Mouse (Mus musculus) neural tube, embryonic 11.5 days (tissue): ENCODE data around the gene Msi2. TPM values are rescaled to one million over a fixed set of nuclear protein-coding genes. Genes with fewer than 3 reads are reported as not detected.

Experiments used
- ATAC-seq: fragments of 200-750 bp; cut with Nextera tagmentation; 2 replicates; pipeline ENCODE4 v1.8.0; 2017; ENCODE audit warnings: moderate number of reproducible peaks, mild to moderate bottlenecking, moderate TSS enrichment, moderate library complexity; ENCODE audit not compliant: insufficient read depth, low FRiP score, low TSS enrichment
- DNase-seq: peaks from one replicate; pipeline ENCODE4 v3.0.0-alpha.2; 2015; ENCODE audit warnings: low spot score
- H3K27ac ChIP-seq: fragments of 300-500 bp; sonication (generic); 2 replicates; pipeline ENCODE4 v1.5.1; 2014; ENCODE audit warnings: low read depth, mild to moderate bottlenecking, low read length
- H3K27me3 ChIP-seq: fragments of 300-500 bp; sonication (generic); 2 replicates; pipeline ENCODE4 v1.6.1; 2014; ENCODE audit warnings: mild to moderate bottlenecking, low read length, mixed read lengths; ENCODE audit not compliant: control insufficient read depth, insufficient read depth
- H3K36me3 ChIP-seq: fragments of 300-500 bp; sonication (generic); 2 replicates; pipeline ENCODE4 v1.6.1; 2014; ENCODE audit warnings: mild to moderate bottlenecking, low read length, moderate library complexity, mixed read lengths; ENCODE audit not compliant: control insufficient read depth, insufficient read depth
- H3K4me1 ChIP-seq: fragments of 300-500 bp; sonication (generic); 2 replicates; pipeline ENCODE4 v1.6.1; 2014; ENCODE audit warnings: low read length, mixed read lengths; ENCODE audit not compliant: control insufficient read depth, insufficient read depth
- H3K4me2 ChIP-seq: fragments of 300-500 bp; sonication (generic); 2 replicates; pipeline ENCODE4 v1.6.1; 2014; ENCODE audit warnings: low read depth, mild to moderate bottlenecking, moderate library complexity
- H3K4me3 ChIP-seq: fragments of 300-500 bp; sonication (generic); 2 replicates; pipeline ENCODE4 v1.5.1; 2014; ENCODE audit warnings: low read depth, low read length
- H3K9ac ChIP-seq: fragments of 300-500 bp; sonication (generic); 2 replicates; pipeline ENCODE4 v1.6.1; 2014; ENCODE audit warnings: mild to moderate bottlenecking, low read length
- H3K9me3 ChIP-seq: fragments of 300-500 bp; sonication (generic); 2 replicates; pipeline ENCODE4 v1.6.1; 2016; ENCODE audit warnings: low read length; ENCODE audit not compliant: control insufficient read depth
- WGBS: fragments of 180-500 bp; shearing (Covaris S2); extraction: QIAGEN DNeasy Blood & Tissue Kit; methylation state at CpG from one replicate; pipeline ENCODE4 v1.1.7; 2014; 5-methylcytosine and 5-hydroxymethylcytosine counted together
- polyA plus RNA-seq: library from polyadenylated mRNA; unstranded; fragments of >200 nt; fragmentation: Nextera tagmentation; extraction: Ambion mirVana; gene quantifications from 2 replicates; pipeline ENCODE4 v1.2.1, GENCODE M21; 2014

Msi2 gene
- polyA plus RNA-seq, 1 experiment from 2014 or later, result 20.6 TPM

GRCm38 (mm10) chr11:88631084-88631931 lies 87.0 kb downstream of the Msi2 start:
- H3K4me2 ChIP-seq, result no peak overlapping the region
- no peak overlapping the region for H3K27ac ChIP-seq
- WGBS, result 87% methylated on average over 8 of the region's 8 CpGs
- H3K36me3 ChIP-seq, result no peaks in the 10 kb centered on the region
- no peaks in the 10 kb centered on the region for H3K9me3 ChIP-seq
- peaks cover 36% of the 10 kb centered on the region for H3K4me1 ChIP-seq
- no peak for ATAC-seq
- no peak overlapping the region for H3K9ac ChIP-seq
- H3K4me3 ChIP-seq, result no peak overlapping the region
- DNase-seq, result no peak
- H3K27me3 ChIP-seq, result no peaks in the 10 kb centered on the region

GRCm38 (mm10) chr11:88629619-88630018 lies 88.7 kb downstream of the Msi2 start:
- Histone ChIP-seq H3K27me3 (no peaks in the 10 kb centered on the region), H3K36me3 (no peaks in the 10 kb centered on the region), H3K9me3 (no peaks in the 10 kb centered on the region), H3K27ac (peak overlapping the region; percentile 79), H3K4me1 (peaks cover 44% of the 10 kb centered on the region), H3K4me3 (no peak overlapping the region), H3K9ac (0 out of 2 replicates have a peak overlapping the region, but pooled peaks have one; percentile 2), H3K4me2 (no peak overlapping the region)
- peak; percentile 51 for DNase-seq
- ATAC-seq, result peak; percentile 77; the same call in 1 of the 2 replicates
- WGBS, result 19% methylated on average over 4 of the region's 4 CpGs

GRCm38 (mm10) chr11:88629165-88629564 lies 89.1 kb downstream of the Msi2 start:
- Histone ChIP-seq H3K4me3 (no peak overlapping the region), H3K9me3 (no peaks in the 10 kb centered on the region), H3K27ac (peak overlapping the region; percentile 79), H3K27me3 (no peaks in the 10 kb centered on the region), H3K4me1 (peaks cover 46% of the 10 kb centered on the region), H3K4me2 (no peak overlapping the region), H3K9ac (0 out of 2 replicates have a peak overlapping the region, but pooled peaks have one; percentile 22), H3K36me3 (no peaks in the 10 kb centered on the region)
- ATAC-seq (no peak), DNase-seq (no peak)
- 56% methylated on average over 4 of the region's 4 CpGs for WGBS

GRCm38 (mm10) chr11:88628676-88629075 lies 89.6 kb downstream of the Msi2 start:
- Histone ChIP-seq H3K27me3 (no peaks in the 10 kb centered on the region), H3K4me2 (no peak overlapping the region), H3K4me1 (peaks cover 46% of the 10 kb centered on the region), H3K36me3 (no peaks in the 10 kb centered on the region), H3K9me3 (no peaks in the 10 kb centered on the region), H3K9ac (0 out of 2 replicates have a peak overlapping the region, but pooled peaks have one; percentile 22), H3K27ac (peak overlapping the region; percentile 79; the same call in 1 of the 2 replicates), H3K4me3 (no peak overlapping the region)
- DNase-seq (no peak), ATAC-seq (no peak)
- WGBS, result 77% methylated on average over 3 of the region's 3 CpGs

DNA sequence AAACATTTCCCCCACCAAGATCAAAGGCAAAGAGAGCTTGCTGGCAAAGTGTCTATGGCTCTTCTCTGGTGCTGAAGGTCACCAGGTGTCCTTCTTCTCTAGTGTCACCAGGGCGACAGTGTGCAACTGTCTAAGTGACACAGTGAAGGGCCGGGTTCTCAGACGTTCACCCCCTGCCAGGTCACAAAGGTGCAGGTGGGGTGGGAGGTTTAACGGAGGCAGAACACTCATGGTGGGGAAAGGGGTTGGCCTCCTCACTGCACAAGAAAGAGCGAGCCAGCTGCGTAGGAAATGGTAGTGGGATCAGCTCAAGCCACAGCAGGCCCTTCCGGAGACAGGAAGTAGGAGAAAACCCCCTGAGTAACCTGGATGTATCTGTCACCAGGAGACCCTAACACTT lies 91.0 kb downstream of the Msi2 start:
- Histone ChIP-seq H3K36me3 (no peaks in the 10 kb centered on the region), H3K4me1 (peaks cover 55% of the 10 kb centered on the region), H3K27me3 (no peaks in the 10 kb centered on the region), H3K9me3 (no peaks in the 10 kb centered on the region), H3K9ac (no peak overlapping the region), H3K27ac (0 out of 2 replicates have a peak overlapping the region, but pooled peaks have one; percentile 14), H3K4me2 (no peak overlapping the region), H3K4me3 (no peak overlapping the region)
- no peak for DNase-seq
- no peak for ATAC-seq
- WGBS, result 61% methylated on average over 7 of the region's 7 CpGs

DNA sequence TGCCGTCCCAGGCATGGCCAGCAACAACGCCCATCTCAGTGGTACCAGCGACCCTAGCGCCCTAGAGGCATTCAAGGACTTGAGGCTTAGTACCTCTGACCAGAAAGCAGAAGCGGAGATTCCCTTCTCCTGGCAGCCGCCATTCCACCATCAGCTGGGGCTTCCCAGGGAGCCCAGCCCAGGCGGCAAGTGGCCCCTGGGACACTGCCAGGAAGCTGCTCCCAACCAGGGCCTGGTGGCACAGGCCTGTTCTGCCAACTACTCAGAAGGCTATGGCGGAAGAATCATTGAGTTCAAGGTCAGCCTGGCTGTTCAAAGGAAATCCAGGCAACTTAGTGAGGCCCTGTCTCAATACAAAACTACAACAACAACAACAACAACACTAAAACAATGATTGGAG lies 91.7 kb downstream of the Msi2 start:
- ATAC-seq (no peak), DNase-seq (no peak)
- Histone ChIP-seq H3K9me3 (no peaks in the 10 kb centered on the region), H3K4me2 (no peak overlapping the region), H3K4me1 (peaks cover 57% of the 10 kb centered on the region), H3K36me3 (no peaks in the 10 kb centered on the region), H3K4me3 (no peak overlapping the region), H3K9ac (no peak overlapping the region), H3K27me3 (no peaks in the 10 kb centered on the region), H3K27ac (no peak overlapping the region)
- 71% methylated on average over 8 of the region's 8 CpGs for WGBS

GRCm38 (mm10) chr11:88626061-88626460 lies 92.3 kb downstream of the Msi2 start:
- H3K4me1 ChIP-seq, result peaks cover 59% of the 10 kb centered on the region
- no peaks in the 10 kb centered on the region for H3K9me3 ChIP-seq
- no peak overlapping the region for H3K27ac ChIP-seq
- DNase-seq (no peak), ATAC-seq (no peak)
- H3K27me3 ChIP-seq, result no peaks in the 10 kb centered on the region
- no peak overlapping the region for H3K4me2 ChIP-seq
- no peaks in the 10 kb centered on the region for H3K36me3 ChIP-seq
- no peak overlapping the region for H3K9ac ChIP-seq
- 82% methylated on average over 9 of the region's 9 CpGs for WGBS
- H3K4me3 ChIP-seq, result no peak overlapping the region

DNA sequence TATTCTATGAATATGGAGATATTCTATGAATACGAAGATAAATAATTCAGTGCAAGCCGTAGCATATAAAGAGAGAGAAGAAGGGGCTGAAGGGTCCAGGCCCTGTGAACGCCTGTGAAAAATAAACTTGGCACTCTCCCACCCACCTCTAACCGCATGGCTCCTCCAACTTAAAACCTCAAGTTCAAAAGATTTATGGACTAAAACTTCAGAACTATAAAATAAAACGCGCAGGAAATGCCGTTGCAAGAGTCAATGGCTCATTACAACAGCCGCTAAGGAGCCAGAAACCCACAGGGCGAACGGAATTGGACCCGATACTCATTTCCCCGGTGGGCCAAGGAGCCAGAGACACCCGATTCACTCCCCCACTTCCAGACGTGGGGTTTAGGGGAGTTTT lies 93.2 kb downstream of the Msi2 start:
- no peaks in the 10 kb centered on the region for H3K36me3 ChIP-seq
- no peaks in the 10 kb centered on the region for H3K9me3 ChIP-seq
- DNase-seq (no peak), ATAC-seq (no peak)
- H3K27ac ChIP-seq, result no peak overlapping the region
- no peaks in the 10 kb centered on the region for H3K27me3 ChIP-seq
- no peak overlapping the region for H3K4me3 ChIP-seq
- WGBS, result 75% methylated on average over 14 of the region's 14 CpGs
- no peak overlapping the region for H3K9ac ChIP-seq
- no peak overlapping the region for H3K4me2 ChIP-seq
- H3K4me1 ChIP-seq, result peaks cover 63% of the 10 kb centered on the region

DNA sequence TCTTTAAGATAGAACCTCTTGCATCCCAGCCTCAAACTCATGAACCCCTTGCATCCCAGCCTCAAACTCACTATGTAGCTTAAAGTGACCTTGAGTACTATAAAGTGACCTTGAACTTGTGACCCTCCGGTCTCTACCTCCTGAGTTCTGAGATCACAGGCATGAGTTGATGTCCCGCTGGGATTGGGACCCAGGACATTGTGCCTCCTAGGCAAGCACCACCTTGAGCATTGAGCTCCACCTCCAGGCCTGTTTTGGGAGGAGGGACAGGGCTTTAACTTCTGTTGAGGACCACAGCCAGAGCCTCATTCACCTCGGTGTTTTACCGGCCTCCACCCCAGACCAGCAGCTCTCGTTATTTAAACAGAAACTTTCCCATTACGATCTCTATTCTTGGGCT lies 93.7 kb downstream of the Msi2 start:
- no peak for DNase-seq
- peaks cover 61% of the 10 kb centered on the region for H3K4me1 ChIP-seq

More for the DNA sequence above, 93.7 kb downstream of the Msi2 start:
- WGBS, result 76% methylated on average over 6 of the region's 6 CpGs
- Histone ChIP-seq H3K9ac (no peak overlapping the region), H3K27me3 (no peaks in the 10 kb centered on the region), H3K27ac (no peak overlapping the region), H3K36me3 (no peaks in the 10 kb centered on the region), H3K4me2 (no peak overlapping the region), H3K4me3 (no peak overlapping the region), H3K9me3 (no peaks in the 10 kb centered on the region)
- ATAC-seq, result no peak
